Mouse (Mus musculus): ENCODE data around the gene Tmprss3. TPM values are rescaled to one million over a fixed set of nuclear protein-coding genes. Genes with fewer than 3 reads are reported as not detected.

Tmprss3 gene
- total and polyA plus RNA-seq, 3 experiments = 0.08 to 0.11 TPM; not detected in 1

DNA sequence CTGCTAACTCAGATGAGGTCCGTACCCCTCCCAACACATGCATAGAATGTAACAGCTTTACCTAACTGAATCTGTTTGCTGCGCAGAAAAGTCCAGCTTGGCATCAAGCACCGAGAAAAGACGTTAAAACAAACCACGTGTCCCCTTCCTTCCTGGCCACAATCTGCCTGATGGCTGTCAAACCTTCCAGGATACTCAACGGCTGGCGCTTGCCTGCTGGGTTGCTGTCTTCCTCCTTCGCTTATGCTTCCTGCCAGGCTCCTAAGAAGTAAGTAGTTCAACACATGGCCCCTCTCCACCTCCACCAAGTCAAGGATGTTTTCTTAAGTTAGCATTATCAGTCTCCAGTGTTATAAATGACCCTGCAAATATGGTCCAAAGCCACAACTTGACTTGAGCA is 45.0 kb downstream of the Tmprss3 start:
- no peak for DNase-seq (ENCODE audit: low read depth, low spot score)
- no peak overlapping the region for H3K27ac ChIP-seq (ENCODE audit: control insufficient read depth, low read depth, low read length)

DNA sequence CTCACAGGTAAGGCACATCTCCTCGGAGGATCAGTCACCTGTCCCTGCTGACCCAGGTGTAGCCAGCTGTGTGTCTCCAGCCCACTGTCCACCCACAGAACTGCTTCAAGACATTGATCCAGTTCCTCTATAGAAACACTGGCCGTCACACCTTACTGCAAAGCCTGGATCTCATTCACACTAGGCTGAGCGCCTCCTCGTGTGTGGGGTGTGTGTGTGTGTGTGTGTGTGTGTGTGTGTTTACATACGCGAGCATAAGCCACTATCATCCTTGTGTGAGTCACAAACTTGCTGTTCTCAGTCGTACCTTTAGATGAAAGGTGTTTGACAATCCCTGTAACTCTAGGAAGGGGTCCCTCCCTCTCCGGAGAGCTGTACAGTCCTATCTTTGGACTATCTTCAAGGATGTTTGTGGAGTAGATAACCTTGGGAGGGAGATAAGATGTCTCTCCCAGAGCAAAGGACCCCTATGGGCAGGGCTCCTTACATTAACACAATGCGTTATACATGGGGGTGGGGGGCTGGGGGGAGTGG is 45.7 kb downstream of the Tmprss3 start:
- H3K9me3 ChIP-seq (replicated peaks; ENCODE audit: insufficient read depth, low read length) = no peaks in the 10 kb centered on the region
- no peaks in the 10 kb centered on the region for H3K79me2 ChIP-seq (ENCODE audit: control insufficient read depth, insufficient read depth, low read length, poor library complexity)
- H3K9ac ChIP-seq (ENCODE audit: control insufficient read depth, low read depth, low read length, poor library complexity, severe bottlenecking) = no peak overlapping the region
- H3K27me3 ChIP-seq (ENCODE audit: control insufficient read depth in 1 of 2, insufficient read depth in 2 of 2, low read length in 2 of 2) = peaks cover 4 to 7% of the 10 kb centered on the region in 2 experiments; a peak in 3 of 4 replicates
- H3K4me1 ChIP-seq (ENCODE audit: control insufficient read depth in 1 of 2, insufficient read depth in 2 of 2, low read length in 2 of 2) = peaks cover 0 to 3% of the 10 kb centered on the region in 2 experiments; a peak in 1 of 4 replicates
- no peak for TF ChIP-seq SMC3 (IDR thresholded peaks at IDR 0.05; ENCODE audit: low read depth, low read length)
- no peak for TF ChIP-seq E2F4 (IDR thresholded peaks at IDR 0.05; ENCODE audit: borderline replicate concordance, low read depth, low read length)
- no peak for TF ChIP-seq SIN3A (IDR thresholded peaks at IDR 0.05; ENCODE audit: low read length)
- no peak for TF ChIP-seq MXI1 (IDR thresholded peaks at IDR 0.05; ENCODE audit: low read depth, low read length)
- TF ChIP-seq POLR2AphosphoS5 (IDR thresholded peaks at IDR 0.05; ENCODE audit: borderline replicate concordance, low read depth, low read length) = no peak
- TF ChIP-seq EP300 (IDR thresholded peaks at IDR 0.05; ENCODE audit: low read depth in 1 of 2, low read length in 2 of 2) = no peak
- TF ChIP-seq RAD21 (IDR thresholded peaks at IDR 0.05; ENCODE audit: low read depth, low read length) = no peak
- TF ChIP-seq TAL1 (IDR thresholded peaks at IDR 0.05; ENCODE audit: low read length) = no peak
- TF ChIP-seq ZNF384 (IDR thresholded peaks at IDR 0.05; ENCODE audit: low read depth, low read length) = no peak
- H3K36me3 ChIP-seq (ENCODE audit: control insufficient read depth in 1 of 2, insufficient read depth in 2 of 2, low read length in 2 of 2) = no peaks in the 10 kb centered on the region
- H3K27ac ChIP-seq (ENCODE audit: control insufficient read depth, low read depth, low read length) = no peak overlapping the region
- DNase-seq (ENCODE audit: low read depth, low spot score) = no peak
- no peak overlapping the region for H3K4me3 ChIP-seq (ENCODE audit: control insufficient read depth in 1 of 2, insufficient read depth in 1 of 2, low read depth in 2 of 2, low read length in 2 of 2)

More for the DNA sequence above, 45.0 kb downstream of the Tmprss3 start:
- H3K27me3 ChIP-seq (ENCODE audit: control insufficient read depth in 1 of 2, insufficient read depth in 2 of 2, low read length in 2 of 2) = peaks cover 4 to 7% of the 10 kb centered on the region in 2 experiments; a peak in 3 of 4 replicates
- TF ChIP-seq MAZ (IDR thresholded peaks at IDR 0.05; ENCODE audit: low read depth, low read length) (no peak), POLR2AphosphoS2 (IDR thresholded peaks at IDR 0.05; ENCODE audit: low read length) (no peak), CTCF (IDR thresholded peaks at IDR 0.05 in 2 of 3, conservative IDR thresholded peaks at IDR 0.05 in 1 of 3; ENCODE audit: control insufficient read depth in 1 of 3, insufficient read depth in 1 of 3, low read depth in 2 of 3, low read length in 3 of 3, poor library complexity in 1 of 3, severe bottlenecking in 1 of 3) (no peak), MYC (IDR thresholded peaks at IDR 0.05; ENCODE audit: low read depth, low read length) (no peak), SIN3A (IDR thresholded peaks at IDR 0.05; ENCODE audit: low read length) (no peak), MAFK (IDR thresholded peaks at IDR 0.05; ENCODE audit: borderline replicate concordance, low read depth, low read length) (no peak), POLR2AphosphoS5 (IDR thresholded peaks at IDR 0.05; ENCODE audit: borderline replicate concordance, low read depth, low read length) (no peak), GATA1 (IDR thresholded peaks at IDR 0.05; ENCODE audit: low read depth, low read length) (no peak), TCF12 (IDR thresholded peaks at IDR 0.05; ENCODE audit: low read depth, low read length) (no peak)
- H3K9ac ChIP-seq (ENCODE audit: control insufficient read depth, low read depth, low read length, poor library complexity, severe bottlenecking) = no peak overlapping the region
- no peak overlapping the region for H3K4me3 ChIP-seq (ENCODE audit: control insufficient read depth in 1 of 2, insufficient read depth in 1 of 2, low read depth in 2 of 2, low read length in 2 of 2)
- no peaks in the 10 kb centered on the region for H3K36me3 ChIP-seq (ENCODE audit: control insufficient read depth in 1 of 2, insufficient read depth in 2 of 2, low read length in 2 of 2)
- no peaks in the 10 kb centered on the region for H3K79me2 ChIP-seq (ENCODE audit: control insufficient read depth, insufficient read depth, low read length, poor library complexity)
- H3K4me1 ChIP-seq (ENCODE audit: control insufficient read depth in 1 of 2, insufficient read depth in 2 of 2, low read length in 2 of 2) = peaks cover 0 to 3% of the 10 kb centered on the region in 2 experiments; a peak in 1 of 4 replicates
- no peaks in the 10 kb centered on the region for H3K9me3 ChIP-seq (replicated peaks; ENCODE audit: insufficient read depth, low read length)
